Mouse (Mus musculus) cerebellum, adult (tissue): ENCODE data around the gene Gm7980.
"Not testable (repeated sequence)": the region's sequence is repeated elsewhere in the genome, so short reads cannot be mapped to it uniquely, and the experiment has no call there.

Experiments used
- ATAC-seq: cut with Nextera tagmentation; 2 replicates; pipeline ENCODE4 v1.9.2; 2017; ENCODE audit warnings: mild to moderate bottlenecking, moderate library complexity, mixed read lengths; ENCODE audit not compliant: insufficient number of reproducible peaks, low FRiP score, low TSS enrichment

The Gm7980 gene

GRCm38 (mm10) chr14:41907190-41907589, at the start of gene Gm7980:
TSS of gene Gm7980 (minus strand) at chr14:41907290.
- ATAC-seq, result not testable (repeated sequence)

DNA sequence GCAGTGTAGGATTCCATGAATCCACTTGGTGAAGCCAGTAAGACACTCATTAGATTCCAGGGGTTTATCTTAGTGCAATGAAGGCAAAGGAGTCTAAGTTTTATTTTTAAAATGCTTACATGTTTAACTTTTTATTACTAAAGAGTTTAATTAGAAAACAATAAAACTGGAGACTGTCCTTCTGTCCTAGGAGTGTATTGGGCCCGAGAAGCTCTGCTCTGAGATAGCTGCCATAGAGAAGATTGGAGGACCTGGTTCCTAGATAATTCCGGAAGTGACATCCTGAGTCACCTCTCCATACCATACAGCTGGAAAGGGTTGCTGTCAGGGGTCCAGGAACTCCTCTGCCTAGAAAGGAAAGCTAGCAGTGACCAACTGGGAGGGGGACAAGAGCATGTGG, 36.6 kb upstream of the Gm7980 start, which contains the start of gene 1700024B05Rik:
Gene 1700024B05Rik (plus strand): TSS at position 301 of the 400 bp plus-strand sequence.
- ATAC-seq, result not testable (repeated sequence)

DNA sequence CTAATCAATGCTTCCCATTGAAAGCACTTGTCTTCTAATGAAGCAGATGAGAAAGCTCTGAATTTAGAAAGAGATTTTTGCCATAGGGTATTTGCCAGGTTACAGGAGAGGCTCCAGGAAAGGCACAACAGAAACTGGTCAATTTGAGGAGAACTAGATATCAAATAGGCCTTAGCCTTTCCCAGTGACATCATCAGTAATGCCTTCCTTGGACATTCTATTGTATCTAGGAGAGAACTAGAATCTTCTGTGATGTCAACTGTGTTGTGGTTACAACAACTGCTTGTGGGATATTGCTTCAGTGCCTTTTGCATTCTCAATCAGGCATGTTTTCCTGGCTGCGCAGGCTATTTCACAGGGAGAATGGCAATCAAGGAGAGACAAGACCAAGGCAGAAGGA, 17.6 kb upstream of the Gm7980 start, which contains the start of gene 1700049E17Rik1:
Gene 1700049E17Rik1 (plus strand): TSS at position 301 of the 400 bp plus-strand sequence.
- not testable (repeated sequence) for ATAC-seq
